10 mouse cellular contexts compared by ENCODE assay signal in the genomic region with DNA sequence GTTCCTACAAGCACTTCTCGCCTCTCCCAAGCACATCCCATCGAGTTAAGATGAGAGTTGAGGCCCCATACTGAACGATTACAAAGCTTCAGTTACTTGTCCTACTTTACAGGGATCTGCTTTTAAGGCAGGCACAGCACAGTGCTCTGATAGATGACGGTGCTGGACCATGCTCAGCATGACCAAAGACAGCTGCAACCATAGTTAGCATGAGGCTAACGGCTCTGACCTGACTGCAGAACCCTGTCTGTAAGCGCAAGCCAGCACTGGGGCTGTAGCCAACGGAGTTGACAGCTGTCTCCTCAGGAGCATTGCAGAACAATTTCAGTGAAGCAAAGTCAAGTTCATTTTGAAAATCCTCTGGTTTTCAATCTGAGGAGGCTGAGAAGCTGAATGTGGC. TPM values are rescaled to one million over a fixed set of nuclear protein-coding genes. Genes with fewer than 3 reads are reported as not detected.
DNase-seq lines count a peak whose midpoint lies in the region; ATAC-seq lines count a peak whose summit lies in the region.
"Had no signal": no experiment of that assay in that cellular context is flagged by ENCODE, and none has a peak within 500 bp of the region (broad histone marks: within the 10 kb centered on the region; RNA-seq: fewer than 3 reads in every experiment).

No protein-coding gene starts in this region.

- no peaks in the 10 kb centered on the region for H3K9me3 ChIP-seq in heart, embryonic 14.5 days (ENCODE audit: control insufficient read depth, low read length)
- no peaks in the 10 kb centered on the region for H3K9me3 ChIP-seq in midbrain, embryonic 14.5 days (ENCODE audit: control insufficient read depth, low read length)
- H3K9me3 ChIP-seq: embryonic facial prominence, embryonic 12.5 days; limb, embryonic 12.5 days had no signal

- H3K4me2 ChIP-seq in heart, embryonic 14.5 days (ENCODE audit: low read length) = peak overlapping the region; percentile 24; the same call in 1 of the 2 replicates
- no peak overlapping the region for H3K4me2 ChIP-seq in midbrain, embryonic 14.5 days (ENCODE audit: low read length)
- H3K4me2 ChIP-seq: embryonic facial prominence, embryonic 12.5 days; limb, embryonic 12.5 days had no signal

- H3K27ac ChIP-seq in heart, embryonic 14.5 days (replicated peaks in 1 of 2; ENCODE audit: control insufficient read depth in 1 of 2, insufficient read depth in 1 of 2, low read depth in 2 of 2, low read length in 2 of 2) = peak overlapping the region; percentile 4 to 63; a peak in 3 of 4 replicates
- no peak overlapping the region for H3K27ac ChIP-seq in midbrain, embryonic 14.5 days (replicated peaks; ENCODE audit: low read depth, low read length)
- H3K27ac ChIP-seq: embryonic facial prominence, embryonic 12.5 days; limb, embryonic 12.5 days had no signal

- no peak overlapping the region for H3K9ac ChIP-seq in heart, embryonic 14.5 days (ENCODE audit: low read length)
- no peak overlapping the region for H3K9ac ChIP-seq in midbrain, embryonic 14.5 days (replicated peaks; ENCODE audit: low read length)
- H3K9ac ChIP-seq: embryonic facial prominence, embryonic 12.5 days; limb, embryonic 12.5 days had no signal

- no peaks in the 10 kb centered on the region for H3K27me3 ChIP-seq in heart, embryonic 14.5 days (ENCODE audit: control insufficient read depth, insufficient read depth, low read length)
- H3K27me3 ChIP-seq in midbrain, embryonic 14.5 days (ENCODE audit: control insufficient read depth, insufficient read depth, low read length) = no peaks in the 10 kb centered on the region
- H3K27me3 ChIP-seq: embryonic facial prominence, embryonic 12.5 days; limb, embryonic 12.5 days had no signal

- H3K4me3 ChIP-seq in heart, embryonic 14.5 days (ENCODE audit: control insufficient read depth in 1 of 2, insufficient read depth in 1 of 2, low read depth in 1 of 2, low read length in 2 of 2) = no peak overlapping the region
- H3K4me3 ChIP-seq in midbrain, embryonic 14.5 days (replicated peaks; ENCODE audit: low read depth, low read length) = no peak overlapping the region
- H3K4me3 ChIP-seq: embryonic facial prominence, embryonic 12.5 days; limb, embryonic 12.5 days had no signal

- H3K4me1 ChIP-seq in heart, embryonic 14.5 days (ENCODE audit: control insufficient read depth in 2 of 2, insufficient read depth in 2 of 2, low read length in 2 of 2) = peaks cover 8 to 20% of the 10 kb centered on the region in 2 experiments
- peaks cover 5% of the 10 kb centered on the region; the same call in 1 of the 2 replicates for H3K4me1 ChIP-seq in midbrain, embryonic 14.5 days (ENCODE audit: control insufficient read depth, insufficient read depth, low read length)
- H3K4me1 ChIP-seq: embryonic facial prominence, embryonic 12.5 days; limb, embryonic 12.5 days had no signal

- H3K36me3 ChIP-seq in heart, embryonic 14.5 days (ENCODE audit: control insufficient read depth, insufficient read depth, low read length) = no peaks in the 10 kb centered on the region
- H3K36me3 ChIP-seq in midbrain, embryonic 14.5 days (ENCODE audit: control insufficient read depth, insufficient read depth, low read length) = no peaks in the 10 kb centered on the region
- H3K36me3 ChIP-seq: embryonic facial prominence, embryonic 12.5 days; limb, embryonic 12.5 days had no signal

- ATAC-seq in heart, embryonic 14.5 days (ENCODE audit: insufficient number of reproducible peaks, insufficient read depth, low FRiP score, low read depth) = peak; percentile 35; the same call in 1 of the 2 replicates
- ATAC-seq in midbrain, embryonic 14.5 days (ENCODE audit: low FRiP score, low TSS enrichment) = no peak; the same call in 1 of the 2 replicates

- DNase-seq in adrenal gland, postnatal 10 days = peak; percentile 14
- no peak for DNase-seq in adrenal gland, adult 8-10 months
- peak; percentile 16 to 28 for DNase-seq in layer of hippocampus, postnatal 10 days (ENCODE audit: low spot score in 2 of 2)
- no peak for DNase-seq in layer of hippocampus, adult 18-20 months (ENCODE audit: low spot score in 2 of 2)
- peak; percentile 45 for DNase-seq in midbrain, embryonic 14.5 days
- no peak for DNase-seq in thymus, postnatal 25 days
- no peak for DNase-seq in thymus, postnatal 10 days (ENCODE audit: low spot score in 2 of 2)

- WGBS in heart, embryonic 14.5 days = 26% methylated on average over 7 of the region's 7 CpGs
- 36% methylated on average over 7 of the region's 7 CpGs for WGBS in midbrain, embryonic 14.5 days

RNA-seq across cellular contexts. Expression of a gene that starts 36.6 kb away (rescaled TPM):
- 10 to 100 TPM; 15.9 to 19.3 TPM for total RNA-seq in adrenal gland, postnatal 10 days (2021)
- 10 to 100 TPM; 18.8 to 23.2 (median 20.4) TPM for total RNA-seq in adrenal gland, adult 8-10 months (2022)
- 10 to 100 TPM; 83.7 to 90.9 TPM for total RNA-seq in layer of hippocampus, postnatal 10 days (2021)
- 10 to 100 TPM; 31.3 to 33.7 TPM for total RNA-seq in layer of hippocampus, adult 18-20 months (2021)
- polyA plus RNA-seq in heart, embryonic 14.5 days (2014; fragmentation: Nextera tagmentation; extraction: Ambion mirVana) = 14.8 and 15.2 TPM in 2 replicates
- 43.5 and 52.2 TPM in 2 replicates for polyA plus RNA-seq in midbrain, embryonic 14.5 days (2014; fragmentation: Nextera tagmentation; extraction: Ambion mirVana)

Comparison
In these comparisons a context has a peak if more than half of its experiments do, and no peak if none do; other contexts are left out.
1. DNase-seq: peak in adrenal gland, postnatal 10 days (single experiment), layer of hippocampus, postnatal 10 days (2 of 2) and midbrain, embryonic 14.5 days (single experiment); none in adrenal gland, adult 8-10 months (single experiment), layer of hippocampus, adult 18-20 months (0 of 2), thymus, postnatal 25 days (single experiment) and thymus, postnatal 10 days (0 of 2).